Mouse (Mus musculus) CH12.LX (cell line): ENCODE data around the gene Etv6.

Experiments
- CTCF ChIP-seq, 2 experiments: IDR thresholded peaks in 1 of 2; conservative IDR thresholded peaks in 1 of 2; 2 replicates each; pipeline ENCODE4 v1.5.1; 2011 to 2012; ENCODE audit warnings: low read depth in 2 of 2, low read length in 2 of 2, improper control_type of control experiment in 1 of 2, inconsistent platforms in 1 of 2, mild to moderate bottlenecking in 1 of 2, moderate library complexity in 1 of 2
- ZC3H11A ChIP-seq: IDR thresholded peaks from 2 replicates; pipeline ENCODE4 v1.6.1; 2012; ENCODE audit warnings: low read depth, mild to moderate bottlenecking, inconsistent platforms, low read length, improper control_type of control experiment

GRCm38 (mm10) chr6:134060811-134061210, 25.3 kb downstream of the Etv6 start:
- TF ChIP-seq CTCF (conservative IDR thresholded peaks at IDR 0.05 in 1 of 2, IDR thresholded peaks at IDR 0.05 in 1 of 2; ENCODE audit: low read depth in 2 of 2, low read length in 2 of 2) (no peak), ZC3H11A (no peak)
